Mouse (Mus musculus): Measurements from ENCODE around the gene Disc1. TPM values are rescaled to one million over a fixed set of nuclear protein-coding genes. Genes with fewer than 3 reads are reported as not detected.
A peak's percentile ranks its signal among the peaks of the same experiment; 100 is the strongest.

The Disc1 gene
- polyA plus RNA-seq, 2 experiments from 2014 or later: 0.19 TPM; not detected in 1

GRCm38 (mm10) chr8:125224271-125224699 is 170.3 kb downstream of the Disc1 start:
- no peak for ATAC-seq

- ATAC-seq: no peak
Observed at GRCm38 (mm10) chr8:125225266-125225665, 171.3 kb downstream of the Disc1 start.

- no peak for ATAC-seq
Observed at GRCm38 (mm10) chr8:125226989-125227624, 173.1 kb downstream of the Disc1 start.

GRCm38 (mm10) chr8:125230526-125231131 is 176.6 kb downstream of the Disc1 start:
- no peak for ATAC-seq

GRCm38 (mm10) chr8:125232724-125233123 is 178.7 kb downstream of the Disc1 start:
- no peak for ATAC-seq

GRCm38 (mm10) chr8:125235898-125236835 is 182.2 kb downstream of the Disc1 start:
- no peak for ATAC-seq

GRCm38 (mm10) chr8:125240763-125241162 is 186.8 kb downstream of the Disc1 start:
- ATAC-seq: no peak

GRCm38 (mm10) chr8:125242382-125242781 is 188.4 kb downstream of the Disc1 start:
- ATAC-seq: no peak

GRCm38 (mm10) chr8:125242921-125243320 is 188.9 kb downstream of the Disc1 start:
- ATAC-seq: no peak

- ATAC-seq: no peak
Observed at GRCm38 (mm10) chr8:125246737-125247292, 192.8 kb downstream of the Disc1 start.

- no peak for ATAC-seq
Observed at GRCm38 (mm10) chr8:125247349-125247748, 193.4 kb downstream of the Disc1 start.

GRCm38 (mm10) chr8:125252946-125253345 is 199.0 kb downstream of the Disc1 start:
- no peak for ATAC-seq

- peak; percentile 59 for ATAC-seq
Observed at GRCm38 (mm10) chr8:125253505-125254180, 199.6 kb downstream of the Disc1 start.

GRCm38 (mm10) chr8:125254188-125255005 is 200.4 kb downstream of the Disc1 start:
- peak; percentile 81 for ATAC-seq

GRCm38 (mm10) chr8:125255006-125255685 is 201.2 kb downstream of the Disc1 start:
- no peak for ATAC-seq

- ATAC-seq: no peak
Observed at GRCm38 (mm10) chr8:125257660-125258059, 203.7 kb downstream of the Disc1 start.

GRCm38 (mm10) chr8:125258806-125259500 is 205.0 kb downstream of the Disc1 start:
- ATAC-seq: no peak

- no peak for ATAC-seq
Observed at GRCm38 (mm10) chr8:125268181-125268705, 214.2 kb downstream of the Disc1 start.

GRCm38 (mm10) chr8:125270292-125270691 is 216.3 kb downstream of the Disc1 start:
- no peak for ATAC-seq

- no peak for ATAC-seq
Observed at GRCm38 (mm10) chr8:125271357-125271756, 217.4 kb downstream of the Disc1 start.

Measured in CD4-positive, CD25-positive, alpha-beta regulatory T cell, adult 4 months (primary cell).